Mouse (Mus musculus) thymus, adult 2 months (tissue): ENCODE results near the gene Ccdc6.

Source experiments
- CTCF ChIP-seq: fragments of 200-500 bp; IDR thresholded peaks from 2 replicates; pipeline ENCODE4 v1.5.1; 2012; ENCODE audit warnings: mild to moderate bottlenecking, control low read depth, low read length, moderate library complexity, borderline replicate concordance; ENCODE audit not compliant: control insufficient read depth, poor library complexity, insufficient read depth; ENCODE audit errors: extremely low read depth
- POLR2A ChIP-seq: fragments of 200-500 bp; IDR thresholded peaks from 2 replicates; pipeline ENCODE4 v1.6.1; 2012; ENCODE audit warnings: mild to moderate bottlenecking, low read length, control low read depth, moderate library complexity; ENCODE audit not compliant: control insufficient read depth, poor library complexity, insufficient read depth; ENCODE audit errors: extremely low read depth

- TF ChIP-seq CTCF (no peak), POLR2A (no peak)
Measured at GRCm38 (mm10) chr10:70091876-70092462, 5.0 kb upstream of the Ccdc6 start.
